Mouse (Mus musculus): ENCODE results near the gene Veph1. TPM values are rescaled to one million over a fixed set of nuclear protein-coding genes. Genes with fewer than 3 reads are reported as not detected.

Gene Veph1
- polyA plus RNA-seq, 1 experiment from 2014 or later = 12.0 TPM

GRCm38 (mm10) chr3:66219655-66220191, 76.9 kb downstream of the Veph1 start, which contains the start of gene Ptx3:
TSS of gene Ptx3 (plus strand) at chr3:66219910.
- H3K36me3 ChIP-seq = no peaks in the 10 kb centered on the region
- H3K4me3 ChIP-seq (replicated peaks) = peak within 1 kb of the TSS; percentile 58
- ATAC-seq (replicated peaks; ENCODE audit: low FRiP score) = peak; percentile 29; the same call in 1 of the 2 replicates
- H3K9ac ChIP-seq = peak within 1 kb of the TSS; percentile 64
- no peaks in the 10 kb centered on the region for H3K9me3 ChIP-seq (replicated peaks)
- peak within 1 kb of the TSS; percentile 87 for H3K27ac ChIP-seq
- peaks cover 27% of the 10 kb centered on the region for H3K4me1 ChIP-seq
- 6% methylated on average over 20 of the region's 20 CpGs for WGBS
- H3K4me2 ChIP-seq = peak within 1 kb of the TSS; percentile 96
- peaks cover 3% of the 10 kb centered on the region; the same call in 1 of the 2 replicates for H3K27me3 ChIP-seq

- H3K9me3 ChIP-seq (replicated peaks) = no peaks in the 10 kb centered on the region
- 0 out of 2 replicates have a peak overlapping the region, but pooled peaks have one; percentile 14 for H3K27ac ChIP-seq
- no peak overlapping the region for H3K4me3 ChIP-seq (replicated peaks)
- H3K9ac ChIP-seq = no peak overlapping the region
- H3K36me3 ChIP-seq = no peaks in the 10 kb centered on the region
- peaks cover 3% of the 10 kb centered on the region; the same call in 1 of the 2 replicates for H3K27me3 ChIP-seq
- H3K4me1 ChIP-seq = peaks cover 16% of the 10 kb centered on the region
- WGBS = 63% methylated on average over 8 of the region's 8 CpGs
- ATAC-seq (replicated peaks; ENCODE audit: low FRiP score) = no peak
- H3K4me2 ChIP-seq = no peak overlapping the region
Measured at GRCm38 (mm10) chr3:66215759-66216158, 80.9 kb downstream of the Veph1 start.

GRCm38 (mm10) chr3:66213524-66213923, 83.1 kb downstream of the Veph1 start:
- Histone ChIP-seq H3K27me3 (no peaks in the 10 kb centered on the region), H3K4me2 (no peak overlapping the region), H3K27ac (no peak overlapping the region), H3K4me3 (replicated peaks) (no peak overlapping the region), H3K36me3 (no peaks in the 10 kb centered on the region), H3K9me3 (replicated peaks) (no peaks in the 10 kb centered on the region), H3K4me1 (peaks cover 6% of the 10 kb centered on the region; the same call in 1 of the 2 replicates), H3K9ac (no peak overlapping the region)
- WGBS = 96% methylated on average over 1 of the region's 1 CpGs
- no peak for ATAC-seq (replicated peaks; ENCODE audit: low FRiP score)

- Histone ChIP-seq H3K4me2 (no peak overlapping the region), H3K9ac (no peak overlapping the region), H3K4me1 (no peaks in the 10 kb centered on the region), H3K36me3 (no peaks in the 10 kb centered on the region), H3K27ac (no peak overlapping the region), H3K4me3 (replicated peaks) (no peak overlapping the region), H3K27me3 (no peaks in the 10 kb centered on the region), H3K9me3 (replicated peaks) (no peaks in the 10 kb centered on the region)
- no peak for ATAC-seq (replicated peaks; ENCODE audit: low FRiP score)
- WGBS = 83% methylated on average over 4 of the region's 4 CpGs
Measured at GRCm38 (mm10) chr3:66208836-66209573, 87.6 kb downstream of the Veph1 start.

GRCm38 (mm10) chr3:66193910-66194562, 102.6 kb downstream of the Veph1 start:
- Histone ChIP-seq H3K9ac (no peak overlapping the region), H3K9me3 (replicated peaks) (no peaks in the 10 kb centered on the region), H3K27ac (no peak overlapping the region), H3K4me3 (replicated peaks) (no peak overlapping the region), H3K36me3 (no peaks in the 10 kb centered on the region), H3K27me3 (no peaks in the 10 kb centered on the region), H3K4me2 (no peak overlapping the region), H3K4me1 (no peaks in the 10 kb centered on the region)
- 80% methylated on average over 3 of the region's 3 CpGs for WGBS
- no peak for ATAC-seq (replicated peaks; ENCODE audit: low FRiP score)

GRCm38 (mm10) chr3:66179647-66180046, 117.0 kb downstream of the Veph1 start:
- Histone ChIP-seq H3K27ac (no peak overlapping the region), H3K9me3 (replicated peaks) (no peaks in the 10 kb centered on the region), H3K27me3 (no peaks in the 10 kb centered on the region), H3K4me2 (no peak overlapping the region), H3K9ac (no peak overlapping the region), H3K4me1 (no peaks in the 10 kb centered on the region), H3K36me3 (no peaks in the 10 kb centered on the region), H3K4me3 (replicated peaks) (no peak overlapping the region)
- 82% methylated on average over 2 of the region's 2 CpGs for WGBS
- no peak for ATAC-seq (replicated peaks; ENCODE audit: low FRiP score)

- ATAC-seq (replicated peaks; ENCODE audit: low FRiP score) = no peak
- Histone ChIP-seq H3K36me3 (no peaks in the 10 kb centered on the region), H3K9ac (no peak overlapping the region), H3K4me1 (no peaks in the 10 kb centered on the region), H3K4me3 (replicated peaks) (no peak overlapping the region), H3K27ac (no peak overlapping the region), H3K4me2 (no peak overlapping the region), H3K27me3 (no peaks in the 10 kb centered on the region), H3K9me3 (replicated peaks) (no peaks in the 10 kb centered on the region)
- 68% methylated on average over 5 of the region's 5 CpGs for WGBS
Measured at GRCm38 (mm10) chr3:66172907-66173306, 123.7 kb downstream of the Veph1 start.

- Histone ChIP-seq H3K4me1 (no peaks in the 10 kb centered on the region), H3K27me3 (no peaks in the 10 kb centered on the region), H3K9ac (no peak overlapping the region), H3K4me2 (no peak overlapping the region), H3K27ac (no peak overlapping the region), H3K9me3 (replicated peaks) (no peaks in the 10 kb centered on the region), H3K4me3 (replicated peaks) (no peak overlapping the region), H3K36me3 (no peaks in the 10 kb centered on the region)
- no peak for ATAC-seq (replicated peaks; ENCODE audit: low FRiP score)
- 89% methylated on average over 3 of the region's 3 CpGs for WGBS
Measured at GRCm38 (mm10) chr3:66169873-66170538, 126.6 kb downstream of the Veph1 start.

- no peak for ATAC-seq (replicated peaks; ENCODE audit: low FRiP score)
- H3K4me2 ChIP-seq = no peak overlapping the region
- no peaks in the 10 kb centered on the region for H3K27me3 ChIP-seq
- H3K4me3 ChIP-seq (replicated peaks) = no peak overlapping the region
- H3K4me1 ChIP-seq = no peaks in the 10 kb centered on the region
- no peak overlapping the region for H3K9ac ChIP-seq
- no peak overlapping the region for H3K27ac ChIP-seq
- H3K9me3 ChIP-seq (replicated peaks) = no peaks in the 10 kb centered on the region
- 78% methylated on average over 6 of the region's 6 CpGs for WGBS
- H3K36me3 ChIP-seq = no peaks in the 10 kb centered on the region
Measured at GRCm38 (mm10) chr3:66166606-66167290, 129.9 kb downstream of the Veph1 start.

- H3K4me2 ChIP-seq = no peak overlapping the region
- no peaks in the 10 kb centered on the region for H3K4me1 ChIP-seq
- H3K9me3 ChIP-seq (replicated peaks) = no peaks in the 10 kb centered on the region
- H3K27ac ChIP-seq = no peak overlapping the region
- WGBS = 85% methylated on average over 5 of the region's 5 CpGs
- H3K4me3 ChIP-seq (replicated peaks) = no peak overlapping the region
- H3K36me3 ChIP-seq = no peaks in the 10 kb centered on the region
- no peak for ATAC-seq (replicated peaks; ENCODE audit: low FRiP score)
- H3K9ac ChIP-seq = no peak overlapping the region
- no peaks in the 10 kb centered on the region for H3K27me3 ChIP-seq
Measured at GRCm38 (mm10) chr3:66165026-66165425, 131.6 kb downstream of the Veph1 start.

- WGBS = 65% methylated on average over 3 of the region's 3 CpGs
- Histone ChIP-seq H3K36me3 (no peaks in the 10 kb centered on the region), H3K4me1 (no peaks in the 10 kb centered on the region), H3K9me3 (replicated peaks) (no peaks in the 10 kb centered on the region), H3K9ac (no peak overlapping the region), H3K27ac (no peak overlapping the region), H3K4me3 (replicated peaks) (no peak overlapping the region), H3K27me3 (no peaks in the 10 kb centered on the region), H3K4me2 (no peak overlapping the region)
- ATAC-seq (replicated peaks; ENCODE audit: low FRiP score) = no peak
Measured at GRCm38 (mm10) chr3:66164585-66164984, 132.1 kb downstream of the Veph1 start.
